Mouse (Mus musculus) liver, embryonic 15.5 days (tissue): ENCODE measurements at regions not wholly inside any gene's neighbourhood (a gene's known extent, or its start where the extent isn't known, plus 50 kb on each side); places are given as distances from the start of the nearest gene placed in this dataset.

Experiments used
- ATAC-seq: fragments of 200-750 bp; cut with Nextera tagmentation; 2 replicates; pipeline ENCODE4 v1.8.0; 2017; ENCODE audit warnings: moderate number of reproducible peaks, mild to moderate bottlenecking, moderate library complexity; ENCODE audit not compliant: insufficient read depth
- H3K27ac ChIP-seq: fragments of 300-500 bp; sonication (generic); replicated peaks from 2 replicates; pipeline ENCODE4 v1.5.1; 2015; ENCODE audit warnings: mild to moderate bottlenecking, inconsistent platforms
- H3K27me3 ChIP-seq: fragments of 300-500 bp; sonication (generic); 2 replicates; pipeline ENCODE4 v1.6.1; 2015; ENCODE audit warnings: mild to moderate bottlenecking, inconsistent platforms
- H3K36me3 ChIP-seq: fragments of 300-500 bp; sonication (generic); replicated peaks from 2 replicates; pipeline ENCODE4 v1.6.1; 2015; ENCODE audit warnings: moderate library complexity, mild to moderate bottlenecking, inconsistent platforms
- H3K4me1 ChIP-seq: fragments of 300-500 bp; sonication (generic); replicated peaks from 2 replicates; pipeline ENCODE4 v1.6.1; 2015; ENCODE audit warnings: inconsistent platforms
- H3K4me2 ChIP-seq: fragments of 300-500 bp; sonication (generic); 2 replicates; pipeline ENCODE4 v1.6.1; 2015; ENCODE audit warnings: moderate library complexity, mild to moderate bottlenecking, inconsistent platforms
- H3K4me3 ChIP-seq: fragments of 300-500 bp; sonication (generic); replicated peaks from 2 replicates; pipeline ENCODE4 v1.5.1; 2015; ENCODE audit warnings: mild to moderate bottlenecking, inconsistent platforms
- H3K9ac ChIP-seq: fragments of 300-500 bp; sonication (generic); 2 replicates; pipeline ENCODE4 v1.6.1; 2015; ENCODE audit warnings: moderate library complexity, mild to moderate bottlenecking, inconsistent platforms
- H3K9me3 ChIP-seq: fragments of 300-500 bp; sonication (generic); replicated peaks from 2 replicates; pipeline ENCODE4 v1.6.1; 2016; ENCODE audit warnings: inconsistent platforms
- WGBS: fragments of 180-500 bp; shearing (Covaris S2); methylation state at CpG from one replicate; pipeline ENCODE4 v1.1.7; 2015; ENCODE audit warnings: mixed read lengths; ENCODE audit not compliant: insufficient replicate concordance; 5-methylcytosine and 5-hydroxymethylcytosine counted together

DNA sequence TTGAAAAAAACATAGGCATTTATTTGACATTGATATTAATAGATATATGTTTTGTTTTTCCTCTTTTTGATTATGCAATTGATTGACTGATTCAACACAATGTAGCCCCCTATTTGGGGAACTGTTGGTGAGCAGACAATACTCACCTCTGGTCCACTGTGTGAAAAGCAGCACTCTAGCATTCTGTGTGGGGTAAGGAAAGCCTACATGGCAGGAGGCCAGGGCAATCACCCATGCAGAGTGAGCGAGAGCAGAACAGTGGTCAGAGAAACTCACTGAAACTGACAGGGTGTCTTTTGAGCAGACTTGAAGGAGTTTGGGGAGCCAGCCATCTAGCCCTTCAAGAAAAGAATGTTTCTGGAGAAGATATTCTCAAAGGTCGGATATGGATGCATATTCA lies 73.2 kb upstream of the Azi2 start:
- Histone ChIP-seq H3K9me3 (no peaks in the 10 kb centered on the region), H3K36me3 (no peaks in the 10 kb centered on the region), H3K27me3 (no peaks in the 10 kb centered on the region), H3K4me1 (no peaks in the 10 kb centered on the region), H3K9ac (no peak overlapping the region), H3K4me3 (no peak overlapping the region), H3K27ac (no peak overlapping the region), H3K4me2 (no peak overlapping the region)
- WGBS = 36% methylated on average over 2 of the region's 2 CpGs
- ATAC-seq = no peak

GRCm38 (mm10) chr9:117966326-117966989 lies 73.8 kb upstream of the Azi2 start:
- no peak overlapping the region for H3K27ac ChIP-seq
- no peaks in the 10 kb centered on the region for H3K36me3 ChIP-seq
- no peaks in the 10 kb centered on the region for H3K27me3 ChIP-seq
- 45% methylated on average over 10 of the region's 10 CpGs for WGBS
- no peak overlapping the region for H3K4me2 ChIP-seq
- ATAC-seq = no peak
- no peaks in the 10 kb centered on the region for H3K9me3 ChIP-seq
- no peaks in the 10 kb centered on the region for H3K4me1 ChIP-seq
- no peak overlapping the region for H3K9ac ChIP-seq
- H3K4me3 ChIP-seq = no peak overlapping the region

GRCm38 (mm10) chr9:117962088-117963030 lies 77.9 kb upstream of the Azi2 start:
- WGBS = 42% methylated on average over 9 of the region's 9 CpGs
- Histone ChIP-seq H3K9ac (no peak overlapping the region), H3K4me3 (no peak overlapping the region), H3K4me2 (no peak overlapping the region), H3K27ac (no peak overlapping the region), H3K36me3 (no peaks in the 10 kb centered on the region), H3K9me3 (no peaks in the 10 kb centered on the region), H3K27me3 (no peaks in the 10 kb centered on the region), H3K4me1 (no peaks in the 10 kb centered on the region)
- no peak for ATAC-seq

GRCm38 (mm10) chr9:117959845-117960244 lies 80.5 kb upstream of the Azi2 start:
- 41% methylated on average over 2 of the region's 2 CpGs for WGBS
- Histone ChIP-seq H3K4me2 (no peak overlapping the region), H3K36me3 (no peaks in the 10 kb centered on the region), H3K27me3 (no peaks in the 10 kb centered on the region), H3K4me1 (no peaks in the 10 kb centered on the region), H3K9ac (no peak overlapping the region), H3K9me3 (no peaks in the 10 kb centered on the region), H3K4me3 (no peak overlapping the region), H3K27ac (no peak overlapping the region)
- ATAC-seq = no peak

DNA sequence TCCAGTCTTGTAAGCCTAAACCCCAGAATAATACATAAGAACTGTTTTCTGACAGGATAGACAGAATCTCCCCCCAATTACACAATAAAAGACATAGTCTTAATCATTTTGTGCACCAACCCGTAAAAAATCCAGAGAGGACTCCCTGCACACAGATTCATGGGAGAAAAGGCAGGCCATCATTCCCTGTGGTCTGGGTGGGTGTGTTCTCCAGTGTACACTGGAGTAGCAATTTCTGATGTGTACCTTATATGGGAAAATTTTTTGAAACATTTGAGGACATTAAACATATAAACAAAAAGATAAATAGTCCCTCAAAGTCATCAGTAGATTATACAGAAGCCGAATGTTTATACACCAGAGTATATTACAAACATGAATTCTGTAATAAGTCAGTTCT lies 83.1 kb upstream of the Azi2 start:
- Histone ChIP-seq H3K4me3 (no peak overlapping the region), H3K9me3 (no peaks in the 10 kb centered on the region), H3K4me2 (no peak overlapping the region), H3K4me1 (no peaks in the 10 kb centered on the region), H3K27ac (no peak overlapping the region), H3K9ac (no peak overlapping the region), H3K36me3 (no peaks in the 10 kb centered on the region), H3K27me3 (no peaks in the 10 kb centered on the region)
- 54% methylated on average over 2 of the region's 2 CpGs for WGBS
- no peak for ATAC-seq

GRCm38 (mm10) chr9:117956691-117957090 lies 83.6 kb upstream of the Azi2 start:
- 36% methylated on average over 2 of the region's 2 CpGs for WGBS
- no peak overlapping the region for H3K9ac ChIP-seq
- no peak overlapping the region for H3K27ac ChIP-seq
- ATAC-seq = no peak
- no peaks in the 10 kb centered on the region for H3K36me3 ChIP-seq
- no peaks in the 10 kb centered on the region for H3K27me3 ChIP-seq
- no peaks in the 10 kb centered on the region for H3K4me1 ChIP-seq
- no peak overlapping the region for H3K4me3 ChIP-seq
- no peaks in the 10 kb centered on the region for H3K9me3 ChIP-seq
- no peak overlapping the region for H3K4me2 ChIP-seq

- Histone ChIP-seq H3K36me3 (no peaks in the 10 kb centered on the region), H3K4me1 (no peaks in the 10 kb centered on the region), H3K9me3 (no peaks in the 10 kb centered on the region), H3K9ac (no peak overlapping the region), H3K27me3 (no peaks in the 10 kb centered on the region), H3K4me2 (no peak overlapping the region), H3K27ac (no peak overlapping the region), H3K4me3 (no peak overlapping the region)
- WGBS = 15% methylated on average over 7 of the region's 7 CpGs
- ATAC-seq = no peak
Observed at GRCm38 (mm10) chr9:117927466-117927847, 112.8 kb upstream of the Azi2 start.

GRCm38 (mm10) chr9:117926700-117927465 lies 113.4 kb upstream of the Azi2 start:
- H3K9ac ChIP-seq = no peak overlapping the region
- ATAC-seq = no peak
- WGBS = 15% methylated on average over 5 of the region's 5 CpGs

GRCm38 (mm10) chr9:117922992-117923391 lies 117.3 kb upstream of the Azi2 start:
- Histone ChIP-seq H3K36me3 (no peaks in the 10 kb centered on the region), H3K27me3 (no peaks in the 10 kb centered on the region), H3K4me2 (no peak overlapping the region; the same call in 1 of the 2 replicates), H3K4me1 (no peaks in the 10 kb centered on the region), H3K9ac (no peak overlapping the region), H3K9me3 (no peaks in the 10 kb centered on the region), H3K27ac (no peak overlapping the region), H3K4me3 (no peak overlapping the region)
- 6% methylated on average over 4 of the region's 4 CpGs for WGBS
- no peak for ATAC-seq

More at GRCm38 (mm10) chr9:117926700-117927465, 113.4 kb upstream of the Azi2 start:
- H3K4me1 ChIP-seq = no peaks in the 10 kb centered on the region
- no peak overlapping the region for H3K4me3 ChIP-seq
- H3K27ac ChIP-seq = no peak overlapping the region
- no peak overlapping the region for H3K4me2 ChIP-seq
- H3K9me3 ChIP-seq = no peaks in the 10 kb centered on the region
- H3K27me3 ChIP-seq = no peaks in the 10 kb centered on the region
- H3K36me3 ChIP-seq = no peaks in the 10 kb centered on the region

DNA sequence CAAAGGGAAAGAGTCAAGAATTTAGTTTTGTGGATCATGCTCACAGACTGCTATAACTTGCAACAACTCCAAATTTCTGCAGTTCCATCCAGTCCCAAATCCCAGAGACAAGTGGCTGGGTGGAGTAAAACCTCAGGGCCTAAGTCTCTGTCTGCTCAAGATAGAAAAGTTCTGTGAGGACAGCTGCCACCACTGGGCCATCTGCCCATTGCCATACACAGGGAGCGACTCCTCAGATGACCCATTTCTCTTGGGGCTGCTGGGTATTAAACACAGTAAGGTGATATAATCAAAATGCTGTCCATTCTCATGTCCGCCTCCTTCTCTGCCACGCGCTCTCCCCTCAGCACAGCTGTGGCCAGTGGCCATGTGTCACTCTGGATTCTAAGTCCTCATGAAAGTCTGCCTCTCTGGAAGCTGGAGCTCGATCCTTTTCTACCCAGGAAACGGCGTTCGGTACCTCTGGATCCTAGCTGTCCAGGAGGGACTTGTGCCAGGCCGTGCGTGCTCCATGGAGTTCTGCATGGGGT lies 132.3 kb upstream of the Azi2 start:
- H3K36me3 ChIP-seq = no peaks in the 10 kb centered on the region
- H3K4me2 ChIP-seq = no peak overlapping the region
- H3K27me3 ChIP-seq = no peaks in the 10 kb centered on the region
- ATAC-seq = no peak
- H3K9me3 ChIP-seq = no peaks in the 10 kb centered on the region
- no peaks in the 10 kb centered on the region for H3K4me1 ChIP-seq
- 80% methylated on average over 10 of the region's 10 CpGs for WGBS
- H3K4me3 ChIP-seq = no peak overlapping the region
- H3K9ac ChIP-seq = no peak overlapping the region
- no peak overlapping the region for H3K27ac ChIP-seq
